Mouse (Mus musculus): Measurements from ENCODE around the gene Fgf13. TPM values are rescaled to one million over a fixed set of nuclear protein-coding genes. Genes with fewer than 3 reads are reported as not detected.

Gene Fgf13
- polyA plus RNA-seq, 1 experiment from 2014 or later, result 100 TPM

DNA sequence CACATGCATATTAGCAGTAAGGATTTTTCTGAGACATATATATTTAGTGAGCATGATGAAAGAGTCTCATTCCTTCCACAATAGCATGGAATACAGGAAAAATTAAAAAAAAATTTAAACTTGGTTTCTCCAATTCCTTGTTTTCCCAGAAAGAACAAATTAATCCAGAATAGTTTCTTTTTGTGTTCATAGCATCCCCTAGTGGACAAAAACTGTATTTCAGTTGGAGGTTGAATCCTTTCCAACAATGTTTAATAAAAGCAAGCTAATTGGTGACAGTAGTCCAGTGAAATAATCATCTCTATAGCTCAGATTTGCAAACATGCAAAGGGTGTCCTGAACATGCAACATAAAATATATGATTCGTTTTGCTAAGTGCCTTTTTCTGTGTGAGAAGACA, 395.7 kb downstream of the Fgf13 start:
- Histone ChIP-seq H3K4me2 (ENCODE audit: low read length) (no peak overlapping the region), H3K4me3 (replicated peaks; ENCODE audit: low read depth, low read length) (no peak overlapping the region)
- peak; percentile 78 for DNase-seq

DNA sequence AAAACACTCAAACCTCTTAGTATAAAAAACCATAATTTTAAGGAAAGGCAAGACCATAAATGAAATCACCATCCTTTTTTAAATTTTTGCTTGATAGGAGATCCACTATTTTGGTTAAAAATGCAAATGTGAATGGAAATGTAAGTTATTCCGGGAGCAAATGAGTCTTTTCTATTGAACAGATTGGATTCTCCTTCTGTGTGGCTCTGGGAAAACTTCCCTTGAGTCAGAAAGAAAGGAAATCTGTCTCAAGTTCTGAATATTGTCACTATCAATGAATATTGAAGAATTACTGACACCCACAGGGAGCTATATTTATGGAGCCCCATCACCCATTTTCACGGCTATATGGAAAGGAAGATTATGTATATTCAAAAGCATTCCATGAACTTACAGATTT, 401.1 kb downstream of the Fgf13 start:
- H3K27me3 ChIP-seq (ENCODE audit: control insufficient read depth, insufficient read depth, low read length), result no peaks in the 10 kb centered on the region
- H3K4me1 ChIP-seq (ENCODE audit: control insufficient read depth, insufficient read depth, low read length), result no peaks in the 10 kb centered on the region
- H3K36me3 ChIP-seq (ENCODE audit: control insufficient read depth, insufficient read depth, low read length), result no peaks in the 10 kb centered on the region
- no peak overlapping the region for H3K4me3 ChIP-seq (replicated peaks; ENCODE audit: low read depth, low read length)
- no peak overlapping the region for H3K4me2 ChIP-seq (ENCODE audit: low read length)
- ATAC-seq (ENCODE audit: low FRiP score, low TSS enrichment) (no peak), DNase-seq (no peak)
- WGBS, result 69% methylated on average over 2 of the region's 2 CpGs
- no peak overlapping the region for H3K9ac ChIP-seq (replicated peaks; ENCODE audit: low read length)
- H3K9me3 ChIP-seq (ENCODE audit: control insufficient read depth, low read length), result no peaks in the 10 kb centered on the region
- H3K27ac ChIP-seq (replicated peaks; ENCODE audit: low read depth, low read length), result no peak overlapping the region

More for the DNA sequence above, 395.7 kb downstream of the Fgf13 start:
- no peaks in the 10 kb centered on the region for H3K36me3 ChIP-seq (ENCODE audit: control insufficient read depth, insufficient read depth, low read length)
- H3K9me3 ChIP-seq (ENCODE audit: control insufficient read depth, low read length), result no peaks in the 10 kb centered on the region
- H3K27me3 ChIP-seq (ENCODE audit: control insufficient read depth, insufficient read depth, low read length), result no peaks in the 10 kb centered on the region
- H3K27ac ChIP-seq (replicated peaks; ENCODE audit: low read depth, low read length), result no peak overlapping the region
- WGBS, result 0% methylated on average over 1 of the region's 1 CpGs
- H3K9ac ChIP-seq (replicated peaks; ENCODE audit: low read length), result no peak overlapping the region
- no peaks in the 10 kb centered on the region for H3K4me1 ChIP-seq (ENCODE audit: control insufficient read depth, insufficient read depth, low read length)
- no peak for ATAC-seq (ENCODE audit: low FRiP score, low TSS enrichment)

DNA sequence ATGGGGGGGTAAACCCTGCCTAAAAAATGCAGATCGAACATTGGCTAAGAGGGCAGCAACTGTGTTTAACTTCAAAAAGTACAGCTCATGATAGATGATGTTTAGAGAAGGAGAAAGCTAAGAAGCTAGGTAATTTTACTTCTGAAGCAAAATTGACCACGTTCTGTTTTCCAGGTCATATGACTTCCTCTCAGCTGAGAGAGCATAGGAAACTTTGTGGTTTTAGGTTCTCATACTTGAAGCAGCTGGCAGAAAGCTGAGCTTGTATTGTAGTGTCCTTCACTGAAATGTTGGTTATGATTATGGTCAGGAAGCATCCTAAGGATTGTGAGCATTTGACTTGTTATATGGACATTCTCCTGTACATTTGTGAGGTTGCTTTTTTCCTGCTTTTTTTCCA, 425.9 kb downstream of the Fgf13 start:
- DNase-seq (no peak), ATAC-seq (ENCODE audit: low FRiP score, low TSS enrichment) (no peak)
- 84% methylated on average over 2 of the region's 2 CpGs for WGBS
- Histone ChIP-seq H3K4me1 (ENCODE audit: control insufficient read depth, insufficient read depth, low read length) (no peaks in the 10 kb centered on the region), H3K4me2 (ENCODE audit: low read length) (no peak overlapping the region), H3K36me3 (ENCODE audit: control insufficient read depth, insufficient read depth, low read length) (no peaks in the 10 kb centered on the region), H3K27me3 (ENCODE audit: control insufficient read depth, insufficient read depth, low read length) (no peaks in the 10 kb centered on the region), H3K4me3 (replicated peaks; ENCODE audit: low read depth, low read length) (no peak overlapping the region), H3K9me3 (ENCODE audit: control insufficient read depth, low read length) (no peaks in the 10 kb centered on the region), H3K9ac (replicated peaks; ENCODE audit: low read length) (no peak overlapping the region), H3K27ac (replicated peaks; ENCODE audit: low read depth, low read length) (no peak overlapping the region)

DNA sequence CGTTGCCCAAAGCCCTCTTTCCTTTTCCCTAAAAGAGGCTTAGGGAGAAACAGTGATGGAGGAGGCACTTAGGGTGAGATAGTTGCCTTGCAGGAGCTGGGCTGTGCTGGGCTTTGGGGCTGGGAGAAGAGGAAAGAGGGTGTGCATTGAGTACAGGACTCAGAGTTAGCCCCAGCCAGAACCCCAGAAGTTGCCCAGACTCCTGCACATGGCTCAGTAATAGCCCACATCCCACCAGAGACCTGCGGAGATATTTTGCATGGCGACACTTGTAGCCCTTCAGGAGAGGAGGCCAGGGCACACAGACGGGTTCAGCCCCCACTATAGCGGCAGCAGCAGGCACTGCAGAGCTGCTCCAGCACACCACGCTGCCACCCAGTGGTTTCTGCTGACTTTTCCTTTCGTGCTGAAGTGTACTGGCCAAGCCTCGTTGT, 432.9 kb downstream of the Fgf13 start:
- Histone ChIP-seq H3K27ac (replicated peaks; ENCODE audit: low read depth, low read length) (no peak overlapping the region), H3K9ac (replicated peaks; ENCODE audit: low read length) (peak overlapping the region; percentile 62; the same call in 1 of the 2 replicates), H3K4me2 (ENCODE audit: low read length) (peak overlapping the region; percentile 64), H3K4me3 (replicated peaks; ENCODE audit: low read depth, low read length) (peak overlapping the region; percentile 47), H3K27me3 (ENCODE audit: control insufficient read depth, insufficient read depth, low read length) (no peaks in the 10 kb centered on the region), H3K4me1 (ENCODE audit: control insufficient read depth, insufficient read depth, low read length) (no peaks in the 10 kb centered on the region), H3K9me3 (ENCODE audit: control insufficient read depth, low read length) (no peaks in the 10 kb centered on the region), H3K36me3 (ENCODE audit: control insufficient read depth, insufficient read depth, low read length) (no peaks in the 10 kb centered on the region)
- 22% methylated on average over 8 of the region's 8 CpGs for WGBS
- DNase-seq (peak; percentile 77), ATAC-seq (ENCODE audit: low FRiP score, low TSS enrichment) (peak; percentile 75)

DNA sequence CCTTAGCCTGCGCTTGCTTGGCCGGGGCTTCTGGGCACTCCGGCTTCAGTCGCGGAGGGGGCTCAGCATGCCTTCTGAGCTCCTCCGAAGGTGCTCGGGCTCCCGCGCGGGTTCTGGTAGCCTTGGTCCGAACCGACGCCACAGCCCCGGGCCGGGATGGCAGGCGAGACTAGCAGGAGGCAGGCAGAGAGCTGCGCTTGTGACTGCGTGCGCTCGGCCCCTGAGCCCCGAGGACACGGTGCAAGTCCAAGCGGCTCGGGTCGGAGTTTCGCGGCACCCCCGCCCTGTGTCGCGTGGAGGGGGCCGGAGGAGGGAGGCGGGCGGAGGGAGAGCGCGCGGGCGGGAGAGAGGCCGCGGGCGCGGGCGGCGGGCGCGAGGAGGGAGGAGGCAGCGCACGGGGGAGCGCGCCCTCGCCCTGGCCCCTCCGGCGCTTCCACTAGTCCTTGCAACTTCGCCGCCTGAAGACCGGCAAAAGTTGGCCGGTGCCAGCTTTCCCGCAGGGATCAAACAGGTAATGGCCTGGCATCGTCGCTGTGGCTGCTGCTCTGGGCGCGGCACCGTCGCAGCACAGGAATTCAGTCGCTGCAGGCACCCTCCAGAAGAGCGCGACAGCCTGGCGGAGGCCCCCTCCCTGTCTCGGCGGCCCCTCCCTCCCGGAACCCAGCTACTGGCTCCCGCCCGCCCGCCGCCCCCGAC, 433.6 kb downstream of the Fgf13 start:
- peak; percentile 52 for DNase-seq
- Histone ChIP-seq H3K4me3 (replicated peaks; ENCODE audit: low read depth, low read length) (peak overlapping the region; percentile 47), H3K27me3 (ENCODE audit: control insufficient read depth, insufficient read depth, low read length) (no peaks in the 10 kb centered on the region), H3K9ac (replicated peaks; ENCODE audit: low read length) (peak overlapping the region; percentile 62), H3K27ac (replicated peaks; ENCODE audit: low read depth, low read length) (peak overlapping the region; percentile 57), H3K36me3 (ENCODE audit: control insufficient read depth, insufficient read depth, low read length) (no peaks in the 10 kb centered on the region), H3K4me1 (ENCODE audit: control insufficient read depth, insufficient read depth, low read length) (no peaks in the 10 kb centered on the region), H3K4me2 (ENCODE audit: low read length) (peak overlapping the region; percentile 64), H3K9me3 (ENCODE audit: control insufficient read depth, low read length) (no peaks in the 10 kb centered on the region)
- ATAC-seq (ENCODE audit: low FRiP score, low TSS enrichment), result peak; percentile 76
- WGBS, result 24% methylated on average over 50 of the region's 75 CpGs

DNA sequence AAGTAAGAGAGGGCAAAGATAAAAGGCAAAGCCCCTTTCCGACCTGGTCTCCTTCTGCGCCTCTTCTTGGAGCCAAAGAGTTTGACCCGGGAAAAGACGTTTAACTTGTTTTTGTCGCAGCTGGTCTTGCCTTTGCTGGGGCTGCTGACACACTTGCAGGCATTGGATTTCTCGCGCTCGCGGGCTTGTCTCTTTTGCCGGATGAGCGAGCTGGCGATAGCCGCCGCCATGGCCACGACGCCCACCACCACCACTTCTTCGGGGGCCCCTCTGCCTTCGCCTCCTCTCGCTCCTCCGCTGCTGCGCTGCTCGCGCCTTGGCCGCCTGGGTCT, 434.1 kb downstream of the Fgf13 start:
- no peaks in the 10 kb centered on the region for H3K9me3 ChIP-seq (ENCODE audit: control insufficient read depth, low read length)
- ATAC-seq (ENCODE audit: low FRiP score, low TSS enrichment), result peak; percentile 68; the same call in 1 of the 2 replicates
- H3K27ac ChIP-seq (replicated peaks; ENCODE audit: low read depth, low read length), result peak overlapping the region; percentile 57

DNA sequence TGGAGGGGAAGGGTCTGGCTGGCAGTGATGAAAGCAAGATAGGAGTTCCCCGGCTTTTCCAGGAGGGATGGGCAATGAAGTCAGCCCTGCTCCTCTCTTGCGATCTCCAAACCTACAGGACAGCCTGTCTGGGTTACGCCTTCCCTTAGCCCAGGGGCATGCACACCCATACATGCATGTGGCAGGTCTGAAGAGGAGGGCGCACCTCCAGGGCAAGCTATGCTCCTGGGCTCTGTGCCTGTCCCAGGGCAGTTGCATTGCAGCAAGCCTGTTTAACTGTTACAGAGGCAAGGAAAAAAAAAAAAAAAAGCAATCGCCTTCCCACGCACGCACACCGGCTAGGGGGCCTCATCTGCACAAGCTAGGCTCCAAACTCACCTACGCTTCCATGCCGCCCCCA, 434.5 kb downstream of the Fgf13 start:
- Histone ChIP-seq H3K4me2 (ENCODE audit: low read length) (peak overlapping the region; percentile 64), H3K9me3 (ENCODE audit: control insufficient read depth, low read length) (no peaks in the 10 kb centered on the region), H3K4me3 (replicated peaks; ENCODE audit: low read depth, low read length) (peak overlapping the region; percentile 47), H3K27me3 (ENCODE audit: control insufficient read depth, insufficient read depth, low read length) (no peaks in the 10 kb centered on the region), H3K36me3 (ENCODE audit: control insufficient read depth, insufficient read depth, low read length) (no peaks in the 10 kb centered on the region), H3K9ac (replicated peaks; ENCODE audit: low read length) (peak overlapping the region; percentile 62; the same call in 1 of the 2 replicates), H3K4me1 (ENCODE audit: control insufficient read depth, insufficient read depth, low read length) (no peaks in the 10 kb centered on the region), H3K27ac (replicated peaks; ENCODE audit: low read depth, low read length) (no peak overlapping the region)
- peak; percentile 36; the same call in 1 of the 2 replicates for ATAC-seq (ENCODE audit: low FRiP score, low TSS enrichment)
- DNase-seq, result no peak
- 25% methylated on average over 10 of the region's 10 CpGs for WGBS

More for the DNA sequence above, 434.1 kb downstream of the Fgf13 start:
- WGBS, result 19% methylated on average over 24 of the region's 24 CpGs
- no peak for DNase-seq
- H3K36me3 ChIP-seq (ENCODE audit: control insufficient read depth, insufficient read depth, low read length), result no peaks in the 10 kb centered on the region
- H3K27me3 ChIP-seq (ENCODE audit: control insufficient read depth, insufficient read depth, low read length), result no peaks in the 10 kb centered on the region
- H3K4me2 ChIP-seq (ENCODE audit: low read length), result peak overlapping the region; percentile 64
- peak overlapping the region; percentile 62 for H3K9ac ChIP-seq (replicated peaks; ENCODE audit: low read length)
- peak overlapping the region; percentile 47 for H3K4me3 ChIP-seq (replicated peaks; ENCODE audit: low read depth, low read length)
- H3K4me1 ChIP-seq (ENCODE audit: control insufficient read depth, insufficient read depth, low read length), result no peaks in the 10 kb centered on the region

DNA sequence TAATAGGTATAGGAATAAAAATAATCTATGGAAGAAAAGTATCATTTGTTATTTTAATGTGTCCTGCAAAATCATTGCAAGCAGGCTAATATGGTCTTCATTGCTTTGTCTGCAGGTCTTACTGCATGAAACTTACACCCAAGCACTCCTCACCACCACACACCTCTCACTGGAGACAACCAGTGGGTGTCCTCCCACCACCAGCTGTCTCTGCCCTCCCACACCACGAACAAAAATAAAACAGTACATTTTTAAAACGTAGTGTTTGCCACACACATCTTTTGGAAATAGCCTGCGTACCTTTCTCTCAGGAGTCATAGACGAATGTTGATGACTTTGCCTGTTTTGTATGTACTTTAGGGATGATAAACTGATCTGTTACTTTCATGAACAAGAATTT, 441.2 kb downstream of the Fgf13 start:
- no peak for DNase-seq
- H3K9me3 ChIP-seq (ENCODE audit: control insufficient read depth, low read length), result no peaks in the 10 kb centered on the region
- no peaks in the 10 kb centered on the region for H3K4me1 ChIP-seq (ENCODE audit: control insufficient read depth, insufficient read depth, low read length)
- H3K27me3 ChIP-seq (ENCODE audit: control insufficient read depth, insufficient read depth, low read length), result no peaks in the 10 kb centered on the region
- H3K27ac ChIP-seq (replicated peaks; ENCODE audit: low read depth, low read length), result no peak overlapping the region
- H3K9ac ChIP-seq (replicated peaks; ENCODE audit: low read length), result no peak overlapping the region
- ATAC-seq (ENCODE audit: low FRiP score, low TSS enrichment), result no peak
- no peak overlapping the region for H3K4me3 ChIP-seq (replicated peaks; ENCODE audit: low read depth, low read length)
- no peak overlapping the region for H3K4me2 ChIP-seq (ENCODE audit: low read length)
- WGBS, result 76% methylated on average over 4 of the region's 4 CpGs
- H3K36me3 ChIP-seq (ENCODE audit: control insufficient read depth, insufficient read depth, low read length), result no peaks in the 10 kb centered on the region

DNA sequence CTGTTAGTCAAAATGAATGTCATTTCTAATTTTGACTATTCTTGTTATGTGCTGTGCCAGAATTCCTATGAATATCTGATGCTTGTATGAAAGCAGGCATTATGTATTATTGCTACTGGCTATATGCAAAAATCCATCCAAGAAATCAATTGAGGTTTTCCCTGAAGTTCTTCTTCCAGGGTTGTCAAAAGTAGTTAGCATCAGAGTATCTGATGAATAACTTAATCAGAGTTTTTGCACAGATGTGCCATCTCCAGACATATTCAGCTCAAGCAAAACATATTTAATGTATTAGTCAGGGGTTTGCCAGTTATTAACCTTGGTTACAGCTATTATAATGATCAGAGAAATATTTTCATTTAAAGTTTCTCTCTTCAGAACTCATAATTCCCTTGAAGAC, 454.7 kb downstream of the Fgf13 start:
- H3K9me3 ChIP-seq (ENCODE audit: control insufficient read depth, low read length), result no peaks in the 10 kb centered on the region
- DNase-seq (peak; percentile 46), ATAC-seq (ENCODE audit: low FRiP score, low TSS enrichment) (no peak)
- H3K4me1 ChIP-seq (ENCODE audit: control insufficient read depth, insufficient read depth, low read length), result no peaks in the 10 kb centered on the region
- H3K9ac ChIP-seq (replicated peaks; ENCODE audit: low read length), result no peak overlapping the region
- H3K4me3 ChIP-seq (replicated peaks; ENCODE audit: low read depth, low read length), result no peak overlapping the region
- no peak overlapping the region for H3K27ac ChIP-seq (replicated peaks; ENCODE audit: low read depth, low read length)
- no peaks in the 10 kb centered on the region for H3K36me3 ChIP-seq (ENCODE audit: control insufficient read depth, insufficient read depth, low read length)
- H3K27me3 ChIP-seq (ENCODE audit: control insufficient read depth, insufficient read depth, low read length), result no peaks in the 10 kb centered on the region
- no peak overlapping the region for H3K4me2 ChIP-seq (ENCODE audit: low read length)
